Mouse (Mus musculus): ENCODE results near the gene Clip2. TPM values are rescaled to one million over a fixed set of nuclear protein-coding genes. Genes with fewer than 3 reads are reported as not detected.
A peak's percentile ranks its signal among the peaks of the same experiment; 100 is the strongest.

Clip2 gene
- polyA plus RNA-seq, 1 experiment from 2014 or later = 3.8 TPM

GRCm38 (mm10) chr5:134466296-134467029 lies 85.8 kb downstream of the Clip2 start:
- ATAC-seq = peak; percentile 32; the same call in 1 of the 2 replicates
- Histone ChIP-seq H3K9ac (ENCODE audit: low read depth, low read length) (peak overlapping the region; percentile 23; the same call in 1 of the 2 replicates), H3K4me1 (ENCODE audit: control insufficient read depth, insufficient read depth, low read length) (peaks cover 11% of the 10 kb centered on the region), H3K4me2 (ENCODE audit: low read depth, low read length) (no peak overlapping the region), H3K9me3 (ENCODE audit: control insufficient read depth, low read length) (no peaks in the 10 kb centered on the region), H3K27ac (ENCODE audit: low read length) (no peak overlapping the region), H3K27me3 (replicated peaks; ENCODE audit: control insufficient read depth, insufficient read depth, low read length) (no peaks in the 10 kb centered on the region), H3K4me3 (ENCODE audit: low read length) (no peak overlapping the region), H3K36me3 (ENCODE audit: control insufficient read depth, insufficient read depth, low read length) (no peaks in the 10 kb centered on the region)
- WGBS = 21% methylated on average over 21 of the region's 21 CpGs

GRCm38 (mm10) chr5:134465197-134465596 lies 87.0 kb downstream of the Clip2 start:
- 64% methylated on average over 1 of the region's 1 CpGs for WGBS
- no peak overlapping the region for H3K9ac ChIP-seq (ENCODE audit: low read depth, low read length)
- no peak overlapping the region for H3K27ac ChIP-seq (ENCODE audit: low read length)
- H3K9me3 ChIP-seq (ENCODE audit: control insufficient read depth, low read length) = no peaks in the 10 kb centered on the region
- H3K27me3 ChIP-seq (replicated peaks; ENCODE audit: control insufficient read depth, insufficient read depth, low read length) = no peaks in the 10 kb centered on the region
- ATAC-seq = no peak
- H3K4me1 ChIP-seq (ENCODE audit: control insufficient read depth, insufficient read depth, low read length) = peaks cover 11% of the 10 kb centered on the region
- H3K4me3 ChIP-seq (ENCODE audit: low read length) = no peak overlapping the region
- H3K36me3 ChIP-seq (ENCODE audit: control insufficient read depth, insufficient read depth, low read length) = no peaks in the 10 kb centered on the region
- no peak overlapping the region for H3K4me2 ChIP-seq (ENCODE audit: low read depth, low read length)

GRCm38 (mm10) chr5:134464225-134464624 lies 88.0 kb downstream of the Clip2 start:
- Histone ChIP-seq H3K36me3 (ENCODE audit: control insufficient read depth, insufficient read depth, low read length) (no peaks in the 10 kb centered on the region), H3K9me3 (ENCODE audit: control insufficient read depth, low read length) (no peaks in the 10 kb centered on the region), H3K4me2 (ENCODE audit: low read depth, low read length) (no peak overlapping the region), H3K4me1 (ENCODE audit: control insufficient read depth, insufficient read depth, low read length) (peaks cover 11% of the 10 kb centered on the region), H3K27ac (ENCODE audit: low read length) (no peak overlapping the region), H3K27me3 (replicated peaks; ENCODE audit: control insufficient read depth, insufficient read depth, low read length) (no peaks in the 10 kb centered on the region), H3K9ac (ENCODE audit: low read depth, low read length) (no peak overlapping the region), H3K4me3 (ENCODE audit: low read length) (no peak overlapping the region)
- ATAC-seq = no peak
- WGBS = 65% methylated on average over 5 of the region's 5 CpGs

GRCm38 (mm10) chr5:134462731-134463130 lies 89.5 kb downstream of the Clip2 start:
- H3K9ac ChIP-seq (ENCODE audit: low read depth, low read length) = no peak overlapping the region
- H3K4me3 ChIP-seq (ENCODE audit: low read length) = no peak overlapping the region
- H3K27ac ChIP-seq (ENCODE audit: low read length) = no peak overlapping the region
- H3K36me3 ChIP-seq (ENCODE audit: control insufficient read depth, insufficient read depth, low read length) = no peaks in the 10 kb centered on the region
- H3K27me3 ChIP-seq (replicated peaks; ENCODE audit: control insufficient read depth, insufficient read depth, low read length) = no peaks in the 10 kb centered on the region
- ATAC-seq = no peak
- H3K4me1 ChIP-seq (ENCODE audit: control insufficient read depth, insufficient read depth, low read length) = peaks cover 11% of the 10 kb centered on the region
- no peak overlapping the region for H3K4me2 ChIP-seq (ENCODE audit: low read depth, low read length)
- WGBS = 80% methylated on average over 8 of the region's 8 CpGs
- no peaks in the 10 kb centered on the region for H3K9me3 ChIP-seq (ENCODE audit: control insufficient read depth, low read length)

- no peak overlapping the region for H3K4me3 ChIP-seq (ENCODE audit: low read length)
- H3K4me1 ChIP-seq (ENCODE audit: control insufficient read depth, insufficient read depth, low read length) = peaks cover 11% of the 10 kb centered on the region
- H3K27ac ChIP-seq (ENCODE audit: low read length) = no peak overlapping the region
- H3K36me3 ChIP-seq (ENCODE audit: control insufficient read depth, insufficient read depth, low read length) = no peaks in the 10 kb centered on the region
- WGBS = 73% methylated on average over 2 of the region's 2 CpGs
- H3K27me3 ChIP-seq (replicated peaks; ENCODE audit: control insufficient read depth, insufficient read depth, low read length) = no peaks in the 10 kb centered on the region
- no peak overlapping the region for H3K9ac ChIP-seq (ENCODE audit: low read depth, low read length)
- no peak for ATAC-seq
- H3K4me2 ChIP-seq (ENCODE audit: low read depth, low read length) = no peak overlapping the region
- H3K9me3 ChIP-seq (ENCODE audit: control insufficient read depth, low read length) = no peaks in the 10 kb centered on the region
These were observed 89.9 kb downstream of the Clip2 start for GRCm38 (mm10) chr5:134462316-134462715.

GRCm38 (mm10) chr5:134460546-134460945 lies 91.7 kb downstream of the Clip2 start:
- Histone ChIP-seq H3K4me3 (ENCODE audit: low read length) (no peak overlapping the region), H3K9me3 (ENCODE audit: control insufficient read depth, low read length) (no peaks in the 10 kb centered on the region), H3K4me2 (ENCODE audit: low read depth, low read length) (no peak overlapping the region), H3K36me3 (ENCODE audit: control insufficient read depth, insufficient read depth, low read length) (no peaks in the 10 kb centered on the region), H3K4me1 (ENCODE audit: control insufficient read depth, insufficient read depth, low read length) (0 out of 2 replicates have a peak, but pooled peaks cover 2% of the 10 kb centered on the region), H3K9ac (ENCODE audit: low read depth, low read length) (no peak overlapping the region), H3K27ac (ENCODE audit: low read length) (no peak overlapping the region), H3K27me3 (replicated peaks; ENCODE audit: control insufficient read depth, insufficient read depth, low read length) (no peaks in the 10 kb centered on the region)
- ATAC-seq = no peak
- WGBS = 97% methylated on average over 4 of the region's 4 CpGs

- no peak overlapping the region for H3K27ac ChIP-seq (ENCODE audit: low read length)
- H3K36me3 ChIP-seq (ENCODE audit: control insufficient read depth, insufficient read depth, low read length) = no peaks in the 10 kb centered on the region
- 86% methylated on average over 7 of the region's 7 CpGs for WGBS
- H3K4me3 ChIP-seq (ENCODE audit: low read length) = no peak overlapping the region
- peaks cover 11% of the 10 kb centered on the region for H3K4me1 ChIP-seq (ENCODE audit: control insufficient read depth, insufficient read depth, low read length)
- no peaks in the 10 kb centered on the region for H3K27me3 ChIP-seq (replicated peaks; ENCODE audit: control insufficient read depth, insufficient read depth, low read length)
- no peaks in the 10 kb centered on the region for H3K9me3 ChIP-seq (ENCODE audit: control insufficient read depth, low read length)
- no peak for ATAC-seq
- H3K9ac ChIP-seq (ENCODE audit: low read depth, low read length) = no peak overlapping the region
- no peak overlapping the region for H3K4me2 ChIP-seq (ENCODE audit: low read depth, low read length)
These were observed 93.1 kb downstream of the Clip2 start for GRCm38 (mm10) chr5:134459096-134459495.

- no peak overlapping the region for H3K4me2 ChIP-seq (ENCODE audit: low read depth, low read length)
- peaks cover 18% of the 10 kb centered on the region for H3K4me1 ChIP-seq (ENCODE audit: control insufficient read depth, insufficient read depth, low read length)
- H3K9me3 ChIP-seq (ENCODE audit: control insufficient read depth, low read length) = no peaks in the 10 kb centered on the region
- H3K36me3 ChIP-seq (ENCODE audit: control insufficient read depth, insufficient read depth, low read length) = no peaks in the 10 kb centered on the region
- 91% methylated on average over 3 of the region's 3 CpGs for WGBS
- no peak overlapping the region for H3K27ac ChIP-seq (ENCODE audit: low read length)
- no peak for ATAC-seq
- no peak overlapping the region for H3K4me3 ChIP-seq (ENCODE audit: low read length)
- no peaks in the 10 kb centered on the region for H3K27me3 ChIP-seq (replicated peaks; ENCODE audit: control insufficient read depth, insufficient read depth, low read length)
- H3K9ac ChIP-seq (ENCODE audit: low read depth, low read length) = no peak overlapping the region
These were observed 93.8 kb downstream of the Clip2 start for GRCm38 (mm10) chr5:134458416-134458815.

GRCm38 (mm10) chr5:134457371-134457770 lies 94.9 kb downstream of the Clip2 start:
- H3K27me3 ChIP-seq (replicated peaks; ENCODE audit: control insufficient read depth, insufficient read depth, low read length) = no peaks in the 10 kb centered on the region
- no peaks in the 10 kb centered on the region for H3K9me3 ChIP-seq (ENCODE audit: control insufficient read depth, low read length)
- no peak overlapping the region for H3K9ac ChIP-seq (ENCODE audit: low read depth, low read length)
- H3K36me3 ChIP-seq (ENCODE audit: control insufficient read depth, insufficient read depth, low read length) = no peaks in the 10 kb centered on the region
- peaks cover 23% of the 10 kb centered on the region for H3K4me1 ChIP-seq (ENCODE audit: control insufficient read depth, insufficient read depth, low read length)
- H3K4me3 ChIP-seq (ENCODE audit: low read length) = no peak overlapping the region
- no peak overlapping the region for H3K4me2 ChIP-seq (ENCODE audit: low read depth, low read length)
- 91% methylated on average over 2 of the region's 2 CpGs for WGBS
- ATAC-seq = no peak
- H3K27ac ChIP-seq (ENCODE audit: low read length) = no peak overlapping the region; the same call in 1 of the 2 replicates

All from intestine, embryonic 16.5 days (tissue).